Mouse (Mus musculus): ENCODE data around the gene Mthfsd.
"Not testable (repeated sequence)": the region's sequence is repeated elsewhere in the genome, so short reads cannot be mapped to it uniquely, and the experiment has no call there.

The Mthfsd gene

DNA sequence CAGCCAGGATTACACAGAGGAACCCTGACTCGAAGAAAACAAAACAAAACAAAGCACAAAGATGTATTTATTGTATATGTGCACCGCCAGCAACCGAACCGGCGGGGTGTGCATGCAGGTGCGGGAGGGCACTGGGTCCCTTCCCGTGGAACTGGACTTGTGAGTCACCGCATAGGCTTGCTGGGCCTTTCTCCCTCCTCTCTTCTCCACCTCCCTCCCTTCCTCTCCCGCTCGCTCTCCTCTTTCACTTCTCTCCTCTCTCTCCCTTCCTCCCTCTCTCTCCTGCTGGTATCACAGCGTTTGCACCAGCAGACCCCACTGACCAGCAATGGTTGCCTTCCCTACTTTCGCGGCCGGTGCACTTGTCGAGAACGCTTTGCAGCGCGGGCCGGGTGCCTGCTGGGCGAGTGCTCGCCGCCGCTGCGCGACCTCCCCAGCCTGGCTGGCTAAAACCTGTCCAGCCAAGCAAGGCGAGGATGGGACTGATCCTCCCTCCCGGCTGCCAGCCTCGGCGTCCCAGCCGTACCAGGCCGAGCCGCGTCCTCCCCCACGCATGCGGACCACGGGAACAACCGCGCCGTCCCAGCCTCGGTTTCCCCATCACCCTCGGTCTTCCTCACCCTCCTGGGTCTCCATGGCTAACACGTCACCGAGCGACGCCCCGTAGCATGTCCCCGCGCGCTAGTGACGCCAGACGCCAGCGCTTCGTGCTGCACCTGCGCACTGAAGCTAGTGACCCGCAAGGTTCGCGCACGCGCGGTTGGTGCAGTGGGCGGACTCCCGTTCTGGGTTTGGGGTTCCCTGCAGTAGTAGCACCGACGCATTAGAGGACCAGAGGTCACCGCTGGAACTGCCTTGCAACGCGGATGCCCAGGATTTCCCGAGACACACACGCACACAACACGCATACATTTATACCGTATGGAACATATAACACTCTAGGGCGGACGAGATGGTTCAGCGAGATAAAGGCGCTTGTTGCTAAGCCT is at the start of gene Mthfsd:
Gene Mthfsd, minus strand, starts transcription at position 725 of the 989 bp plus-strand sequence.
- DNase-seq (ENCODE audit: low spot score in 2 of 2) = peak; percentile 96 to 98

DNA sequence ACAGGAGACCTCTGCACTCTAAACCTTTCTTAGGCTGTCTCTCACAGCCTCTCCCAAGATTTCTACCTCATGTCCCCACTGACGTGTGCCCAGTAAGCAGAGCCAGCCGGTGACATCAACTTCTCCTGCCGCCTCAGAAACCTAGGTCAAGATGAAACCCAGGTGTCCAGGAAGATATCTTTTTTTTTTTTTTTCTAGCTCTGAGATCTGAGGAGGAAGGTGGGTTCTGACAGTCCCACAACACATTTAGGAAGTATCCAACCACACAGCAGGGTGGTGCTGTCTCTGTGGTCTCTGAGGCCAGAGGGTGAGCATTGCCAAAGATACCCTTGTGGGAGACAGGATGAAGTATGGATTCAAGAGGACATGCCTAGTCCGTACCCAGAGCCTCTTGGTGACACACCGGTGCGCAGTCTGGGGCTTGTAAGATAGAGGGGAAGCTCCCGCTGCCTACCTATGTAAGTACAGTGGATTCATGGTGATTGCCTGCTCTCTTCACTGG is 48.8 kb upstream of the Mthfsd start:
- DNase-seq (ENCODE audit: low spot score in 2 of 2) = no peak

DNA sequence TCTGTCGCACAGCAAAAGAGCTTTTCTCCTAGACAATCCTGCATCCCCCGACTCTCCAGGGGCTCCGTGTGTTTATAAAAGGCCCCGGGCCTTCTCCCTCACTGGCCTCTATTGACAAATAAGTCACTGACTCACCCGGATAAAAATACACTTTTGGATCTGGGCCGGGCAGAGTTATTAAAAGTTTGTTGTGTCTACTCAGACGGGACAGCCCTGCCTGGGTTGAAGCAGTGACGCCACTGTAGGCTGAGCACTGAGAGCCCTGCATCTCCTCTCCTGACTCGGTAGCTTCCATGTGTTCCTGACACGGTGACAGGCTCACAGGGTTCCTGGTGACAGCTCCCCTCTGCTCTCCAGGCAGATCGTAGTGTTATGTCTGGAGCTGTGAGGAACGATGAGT is 44.2 kb upstream of the Mthfsd start:
- no peak for DNase-seq (ENCODE audit: low spot score in 2 of 2)

DNA sequence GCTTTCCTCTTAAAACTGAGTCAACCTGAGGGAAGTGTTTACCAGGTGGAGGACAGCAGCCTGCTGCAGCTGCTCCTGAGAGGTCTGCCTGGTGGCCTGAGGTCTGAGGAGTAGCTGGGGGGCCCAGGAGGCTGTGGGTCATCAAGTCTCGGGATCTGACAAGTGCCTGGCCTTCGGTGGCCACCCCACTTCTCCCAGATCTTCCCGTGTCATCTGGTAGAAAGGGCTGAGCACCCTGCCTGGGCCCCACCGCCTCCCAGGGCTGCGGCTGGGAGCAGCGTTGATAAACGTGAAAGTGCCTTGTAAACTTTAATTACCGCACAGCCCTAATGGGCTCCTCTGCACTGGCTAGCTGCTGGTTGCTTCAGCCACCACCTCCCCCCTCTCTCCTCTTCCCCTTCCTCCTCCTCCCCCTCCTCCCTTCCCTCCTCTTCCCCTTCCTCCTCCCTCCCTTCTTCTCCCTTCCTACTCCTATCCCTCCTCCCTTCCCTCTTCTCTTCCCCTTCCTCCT is 40.4 kb upstream of the Mthfsd start:
- no peak for DNase-seq (ENCODE audit: low spot score in 2 of 2)

DNA sequence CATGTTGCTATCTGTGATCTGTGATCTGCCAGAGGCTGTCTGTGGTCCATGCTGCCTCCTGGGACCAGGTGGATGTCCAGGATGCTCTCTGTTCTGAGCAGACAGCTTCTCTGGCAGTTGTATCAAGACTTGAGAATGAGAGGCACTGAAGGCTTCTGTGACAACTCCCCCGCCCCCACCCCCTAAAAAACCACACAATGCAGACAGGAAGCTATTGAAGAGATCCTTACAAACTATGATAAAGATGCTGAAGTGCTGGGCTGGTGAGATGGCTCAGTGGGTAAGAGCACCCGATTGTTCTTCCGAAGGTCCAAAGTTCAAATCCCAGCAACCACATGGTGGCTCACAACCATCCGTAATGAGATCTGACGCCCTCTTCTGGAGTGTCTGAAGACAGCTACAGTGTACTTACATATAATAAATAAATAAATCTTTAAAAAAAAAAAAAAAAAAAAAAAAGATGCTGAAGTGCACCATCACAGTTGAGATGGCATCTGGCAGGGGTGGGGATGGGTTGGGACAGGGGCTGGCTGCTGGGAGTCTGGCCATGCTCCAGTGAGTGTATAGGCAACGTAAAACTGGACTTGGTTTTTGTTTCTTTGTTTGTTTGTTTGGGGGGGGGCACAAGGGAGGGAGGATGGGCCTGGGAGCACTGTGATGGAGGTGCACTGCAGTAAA is 37.4 kb upstream of the Mthfsd start:
- DNase-seq (ENCODE audit: low spot score in 2 of 2) = not testable (repeated sequence)

DNA sequence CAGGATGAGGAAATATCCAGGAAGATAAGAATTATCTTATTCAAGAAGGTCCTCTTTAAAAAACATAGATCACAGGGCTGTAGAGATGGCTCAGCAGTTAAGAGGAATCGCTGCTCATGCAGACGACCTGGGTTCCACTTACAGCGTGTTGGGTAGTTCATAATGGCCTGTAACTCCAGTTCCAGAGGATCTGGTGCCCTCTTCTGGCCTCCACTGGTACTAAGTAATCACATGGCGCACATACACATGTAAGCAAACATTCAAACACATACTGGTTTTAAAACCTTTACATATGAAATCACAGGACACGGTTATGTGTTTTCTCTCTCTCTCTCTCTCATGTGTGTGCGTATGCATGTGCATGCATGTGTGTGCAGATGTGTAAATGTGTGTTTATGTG is 28.7 kb upstream of the Mthfsd start:
- DNase-seq (ENCODE audit: low spot score in 2 of 2) = no peak

DNA sequence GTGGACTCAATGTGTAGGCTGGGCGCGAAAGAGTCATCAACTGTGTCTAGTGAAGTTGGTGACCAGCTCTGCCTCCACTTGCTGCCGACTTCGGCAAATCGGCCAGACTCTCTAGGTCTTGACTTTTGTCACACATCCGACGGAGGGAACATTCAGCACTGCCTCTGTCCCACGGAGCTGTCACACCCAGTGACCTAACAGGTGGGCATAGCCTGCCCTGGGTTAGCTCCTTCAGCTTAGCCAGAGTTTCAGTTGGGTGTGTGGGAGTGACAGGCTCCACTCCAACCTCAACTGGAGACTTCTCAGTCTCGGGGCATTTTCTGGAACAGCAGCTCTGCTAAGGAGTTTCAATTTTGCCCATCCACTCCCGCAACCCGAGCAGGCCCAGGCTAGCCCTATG is 26.3 kb upstream of the Mthfsd start:
- DNase-seq (ENCODE audit: low spot score in 2 of 2) = no peak

DNA sequence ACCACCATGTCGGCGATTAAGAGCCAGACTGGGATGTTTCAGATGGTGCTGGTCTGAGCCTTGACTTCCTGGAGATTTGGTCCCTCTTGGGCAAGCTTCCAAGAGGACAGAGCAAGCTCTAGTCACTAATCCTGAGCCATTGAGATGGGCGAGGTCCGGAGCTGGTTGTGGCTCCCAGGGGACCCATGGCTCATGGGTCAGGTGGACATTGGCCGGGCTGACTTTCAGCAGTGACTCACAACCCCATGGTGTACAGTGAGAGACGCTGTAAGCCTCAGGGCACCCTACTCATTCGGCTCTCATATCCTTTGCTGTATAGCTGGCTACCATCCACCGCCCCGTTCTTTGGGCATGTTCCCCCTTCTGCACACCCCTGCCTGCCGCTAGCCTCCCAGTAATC is 25.9 kb upstream of the Mthfsd start:
- DNase-seq (ENCODE audit: low spot score in 2 of 2) = no peak

DNA sequence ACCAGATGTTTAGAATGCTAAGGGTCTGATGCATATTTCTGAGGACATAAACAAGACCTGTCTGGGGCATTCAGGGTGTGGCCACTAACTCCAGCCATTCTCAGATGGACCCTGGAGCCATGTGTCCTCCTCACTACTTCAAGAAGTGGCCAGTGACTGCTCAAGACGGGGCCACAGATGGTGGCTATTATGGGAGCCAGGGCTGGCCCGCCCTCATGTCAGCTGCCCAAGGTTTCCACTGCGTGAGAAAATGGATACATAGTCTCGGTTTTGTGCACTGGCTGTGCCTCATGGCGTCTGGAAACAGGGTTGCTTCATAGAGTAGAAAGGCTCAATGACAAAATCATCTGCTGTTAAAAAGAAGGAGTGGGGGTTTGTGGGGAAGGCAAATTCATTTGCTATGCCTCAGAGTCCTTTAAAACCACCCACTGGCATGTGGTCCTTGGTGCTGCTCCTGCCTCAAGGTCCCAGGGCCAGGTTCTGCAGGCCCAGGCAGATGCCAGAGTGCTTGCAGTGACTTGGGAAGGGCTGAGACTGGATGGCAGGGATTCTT is 24.8 kb upstream of the Mthfsd start:
- DNase-seq (ENCODE audit: low spot score in 2 of 2) = no peak

DNA sequence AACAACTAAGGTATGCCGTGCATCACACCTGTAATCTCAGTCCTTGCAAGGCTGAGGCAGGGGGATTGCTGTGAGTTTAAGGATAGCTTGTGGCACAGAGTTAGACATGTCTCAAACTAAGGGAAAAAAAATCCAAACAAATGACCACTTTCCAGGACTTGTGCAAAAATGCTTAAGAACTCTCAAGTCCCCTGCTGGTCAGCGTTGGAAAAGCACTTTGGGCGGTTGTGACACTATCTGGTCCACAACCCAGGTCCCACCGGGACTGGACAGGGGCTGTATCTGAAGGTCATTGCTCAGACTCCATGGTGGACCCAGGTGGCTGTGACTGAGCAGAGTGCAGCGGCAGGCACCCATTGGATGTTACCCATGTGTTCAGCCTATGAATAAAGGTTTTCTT is 22.3 kb upstream of the Mthfsd start:
- DNase-seq (ENCODE audit: low spot score in 2 of 2) = no peak

DNA sequence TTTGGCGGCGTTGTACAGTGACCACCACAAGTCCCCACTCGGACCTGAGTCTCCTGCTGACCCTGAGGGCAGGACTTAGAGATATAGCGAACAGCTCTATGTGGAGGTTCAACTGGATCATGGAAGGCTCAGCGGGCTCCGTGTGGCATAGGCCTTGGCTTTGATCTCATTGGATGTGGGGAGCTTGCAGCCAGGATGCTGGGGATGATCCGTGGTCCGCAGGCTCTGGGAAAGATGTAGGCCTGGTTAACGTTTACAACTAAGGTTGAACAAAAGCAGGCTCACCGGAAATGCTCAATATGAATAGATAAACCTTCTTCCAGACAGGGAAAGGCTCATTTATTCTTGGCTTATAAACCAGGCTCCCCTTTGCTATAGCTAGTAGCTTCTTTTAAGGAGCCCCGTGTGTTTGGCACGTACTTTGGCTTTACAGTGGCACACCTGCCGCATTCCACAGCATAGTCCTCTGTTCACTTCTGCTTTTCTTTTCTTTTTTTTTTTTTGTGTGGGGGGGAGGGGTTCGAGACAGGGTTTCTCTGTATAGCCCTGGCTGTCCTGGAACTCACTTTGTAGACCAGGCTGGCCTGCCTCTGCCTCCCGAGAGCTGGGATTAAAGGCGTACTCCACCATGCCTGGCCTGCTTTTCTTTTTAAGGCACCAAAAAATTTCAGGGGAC is 21.2 kb upstream of the Mthfsd start:
- DNase-seq (ENCODE audit: low spot score in 2 of 2) = no peak

DNA sequence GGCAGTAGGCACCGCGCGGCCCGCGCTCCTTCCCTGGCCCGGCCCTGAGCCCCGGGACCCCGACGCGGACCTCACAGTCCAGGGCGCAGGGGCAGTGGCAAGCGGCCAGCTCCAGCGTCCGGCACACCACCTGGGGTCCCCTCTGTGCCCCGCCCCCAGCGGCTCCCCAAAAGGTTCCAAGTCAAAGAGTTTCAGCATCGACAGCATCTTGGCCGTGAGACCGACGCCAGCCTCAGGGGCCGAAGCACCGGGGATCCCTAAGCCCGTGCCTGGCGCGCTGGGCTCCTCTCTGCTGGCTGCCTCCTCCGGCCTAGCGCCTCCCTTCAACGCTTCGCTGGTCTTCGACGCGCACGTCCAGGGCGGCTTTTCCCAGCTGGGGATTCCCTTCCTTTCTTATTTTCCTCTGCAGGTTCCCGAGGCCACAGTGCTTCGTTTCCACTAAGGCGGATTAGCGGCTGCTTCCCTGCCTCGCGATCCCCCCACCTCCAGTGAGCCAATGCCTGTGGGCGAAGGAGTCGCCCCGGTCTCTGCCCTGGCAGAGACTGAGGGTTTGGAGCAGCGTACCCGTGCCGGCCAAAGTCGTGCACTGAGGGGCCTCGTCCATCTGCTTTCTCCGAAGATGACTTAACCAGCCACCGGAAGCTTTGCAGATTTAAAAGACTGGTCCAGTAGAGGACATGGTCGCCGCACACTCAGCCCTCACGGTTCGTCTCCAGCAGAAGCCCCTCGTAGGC is 20.5 kb upstream of the Mthfsd start:
- no peak for DNase-seq (ENCODE audit: low spot score in 2 of 2)

DNA sequence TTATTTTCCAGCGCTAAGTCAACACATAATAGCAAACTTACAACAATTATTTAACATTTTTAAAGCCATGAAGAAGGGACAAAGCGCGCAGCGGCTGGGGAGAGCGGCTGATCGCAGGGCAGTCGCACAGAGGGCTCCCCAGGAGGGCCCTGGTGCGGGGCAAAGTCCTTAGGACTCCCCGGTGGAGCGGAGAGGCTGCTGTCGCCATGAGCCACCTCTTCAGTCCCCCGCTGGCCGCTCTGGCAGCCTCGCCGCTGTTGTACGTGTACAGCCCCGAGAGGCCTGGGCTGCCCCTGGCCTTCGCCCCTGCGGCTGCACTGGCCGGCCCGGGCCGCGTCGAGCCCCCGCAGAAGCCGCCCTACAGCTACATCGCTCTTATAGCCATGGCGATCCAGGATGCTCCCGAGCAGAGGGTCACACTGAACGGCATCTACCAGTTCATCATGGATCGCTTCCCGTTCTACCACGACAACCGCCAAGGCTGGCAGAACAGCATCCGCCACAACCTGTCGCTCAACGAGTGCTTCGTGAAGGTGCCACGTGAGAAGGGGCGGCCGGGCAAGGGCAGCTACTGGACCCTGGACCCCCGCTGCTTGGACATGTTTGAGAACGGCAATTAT is 19.7 kb upstream of the Mthfsd start, which contains the start of gene Foxl1:
Gene Foxl1, plus strand, starts transcription at position 185 of the 620 bp plus-strand sequence.
- no peak for DNase-seq (ENCODE audit: low spot score in 2 of 2)

DNA sequence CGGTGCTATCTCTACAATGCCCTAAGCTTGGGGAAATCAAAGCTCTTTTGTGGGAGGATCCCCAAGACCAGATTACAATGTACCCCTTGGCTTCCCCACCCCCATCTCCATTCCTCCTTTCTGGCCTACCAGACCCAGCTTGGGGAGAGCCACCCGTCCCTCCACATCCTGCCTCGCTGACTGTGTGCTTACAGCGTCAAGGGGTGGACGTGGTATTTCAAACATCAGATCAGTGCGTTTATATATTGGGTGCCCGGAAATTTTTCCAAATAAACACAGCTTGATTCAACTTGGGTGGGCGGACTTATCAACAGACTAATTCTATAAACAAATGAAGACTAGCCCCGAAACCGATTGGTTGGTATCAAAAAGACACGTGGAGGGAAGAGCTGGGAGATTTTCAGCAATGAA is 19.1 kb upstream of the Mthfsd start:
- DNase-seq (ENCODE audit: low spot score in 2 of 2) = no peak

DNA sequence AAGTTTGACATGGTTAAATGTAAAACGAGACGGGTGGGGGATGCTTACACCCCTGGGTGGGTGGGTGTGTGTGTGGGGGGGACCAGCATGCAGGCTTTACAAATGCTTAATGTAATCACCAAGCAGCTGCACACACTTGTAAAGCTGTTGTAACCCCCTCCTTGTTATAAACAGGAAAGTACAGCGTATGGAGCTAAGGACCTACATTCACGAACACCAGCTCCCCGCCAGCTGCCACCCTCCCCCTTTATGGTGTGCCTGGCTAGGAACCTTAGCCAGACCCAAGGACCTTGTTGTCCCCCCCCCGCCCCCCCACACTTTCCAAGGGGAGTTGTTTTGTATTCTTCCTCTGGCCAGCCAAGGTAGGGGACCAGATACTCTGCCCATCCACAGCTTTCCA is 18.5 kb upstream of the Mthfsd start:
- DNase-seq (ENCODE audit: low spot score in 2 of 2) = no peak

DNA sequence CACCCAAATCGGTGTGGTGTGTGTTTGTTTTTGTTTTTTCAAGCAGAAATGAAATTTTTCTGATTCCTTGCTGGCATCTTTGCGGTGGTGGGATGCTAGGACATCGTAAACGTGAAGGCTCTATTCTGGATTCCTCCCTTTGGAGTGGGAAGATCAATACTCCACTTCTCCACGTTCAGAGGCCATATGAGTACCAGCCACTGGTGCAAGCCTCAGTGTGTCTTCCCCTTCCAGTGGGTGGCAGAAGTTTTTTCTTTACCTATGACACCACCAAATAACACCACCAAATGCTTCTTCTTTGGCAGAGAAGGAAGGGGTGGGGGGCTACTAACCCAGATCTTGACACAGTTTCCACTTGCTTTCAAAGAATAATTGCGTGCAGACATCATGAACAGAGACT is 18.0 kb upstream of the Mthfsd start:
- no peak for DNase-seq (ENCODE audit: low spot score in 2 of 2)

DNA sequence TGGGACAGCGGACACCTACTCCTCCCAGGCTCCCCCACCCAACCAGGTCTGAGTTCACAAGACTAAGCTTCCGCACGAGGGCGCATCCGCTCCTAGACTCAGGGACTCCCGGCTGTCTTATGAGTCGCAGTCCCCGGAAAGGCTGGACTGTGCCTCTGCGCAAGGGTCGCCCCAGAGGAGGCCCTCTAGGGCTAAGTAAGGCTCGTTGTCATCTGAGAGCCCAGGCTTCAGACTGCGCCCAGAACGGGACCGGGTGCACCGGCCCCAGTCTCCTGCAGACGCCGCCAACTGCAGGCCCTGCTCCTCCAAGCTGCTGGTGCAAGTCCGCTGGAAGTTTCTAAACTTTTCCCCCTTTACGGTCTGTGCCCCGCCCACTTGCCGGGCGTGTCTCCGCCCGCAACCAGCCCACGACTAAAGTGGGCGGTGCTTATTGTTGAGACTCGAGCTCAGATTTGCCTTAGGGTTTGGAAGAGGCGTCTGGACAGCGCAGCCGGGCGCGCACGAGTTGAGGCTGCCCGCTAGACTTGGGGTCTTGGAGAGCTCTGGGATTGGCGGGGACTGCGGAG is 17.2 kb upstream of the Mthfsd start:
- DNase-seq (ENCODE audit: low spot score in 2 of 2) = no peak

DNA sequence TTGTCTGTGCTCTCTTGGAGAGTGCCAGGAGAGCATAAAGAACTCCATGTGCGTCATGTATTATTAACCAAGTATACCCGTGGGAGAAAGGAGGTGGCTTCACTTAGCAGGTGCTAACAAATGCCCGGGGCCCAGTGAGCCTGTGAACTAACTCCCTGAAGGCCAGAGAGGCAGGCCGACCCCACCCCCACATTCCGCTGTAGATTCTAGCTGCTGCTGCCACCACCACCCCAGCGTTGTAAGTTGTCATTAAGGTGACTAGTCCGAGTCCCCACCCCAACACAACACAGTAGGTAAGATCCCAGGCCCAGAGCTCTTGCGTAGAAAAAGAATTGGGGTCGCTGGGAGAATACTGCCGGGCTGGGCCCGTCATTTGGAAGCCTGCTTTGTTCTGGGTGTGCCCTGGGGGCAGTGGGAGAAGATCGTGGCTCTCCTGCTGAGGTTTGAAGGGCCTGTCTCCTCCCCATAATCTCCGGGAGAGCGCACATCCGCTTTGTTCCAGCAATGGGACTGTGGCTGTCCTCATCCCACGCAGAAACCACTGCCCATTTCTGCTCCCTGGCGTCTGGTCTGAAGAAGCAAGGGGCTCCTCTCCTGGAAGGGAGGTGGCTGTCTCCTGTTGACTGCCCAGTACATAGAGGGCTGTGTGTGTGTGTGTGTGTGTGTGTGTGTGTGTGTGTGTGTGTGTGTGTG is 16.5 kb upstream of the Mthfsd start:
- DNase-seq (ENCODE audit: low spot score in 2 of 2) = no peak

DNA sequence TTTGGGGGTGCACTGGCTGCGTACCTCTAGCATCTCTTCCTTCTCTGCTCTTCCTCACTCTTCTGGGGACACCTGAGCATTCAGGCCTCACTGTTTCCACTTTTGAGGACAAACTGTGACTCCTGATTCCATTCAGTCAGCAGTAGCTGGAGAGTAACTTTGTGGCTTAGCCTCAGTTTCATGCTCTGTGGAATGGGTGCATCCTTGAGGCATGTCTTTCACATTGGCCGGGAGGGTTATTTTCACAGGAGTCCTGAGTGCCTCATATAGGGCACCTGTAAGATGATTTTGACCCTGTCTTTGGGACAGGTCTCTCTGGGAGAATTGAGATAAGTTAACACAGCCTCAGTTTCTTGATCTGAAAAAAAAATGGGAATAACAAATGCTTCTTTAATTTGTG is 14.9 kb upstream of the Mthfsd start:
- DNase-seq (ENCODE audit: low spot score in 2 of 2) = no peak

DNA sequence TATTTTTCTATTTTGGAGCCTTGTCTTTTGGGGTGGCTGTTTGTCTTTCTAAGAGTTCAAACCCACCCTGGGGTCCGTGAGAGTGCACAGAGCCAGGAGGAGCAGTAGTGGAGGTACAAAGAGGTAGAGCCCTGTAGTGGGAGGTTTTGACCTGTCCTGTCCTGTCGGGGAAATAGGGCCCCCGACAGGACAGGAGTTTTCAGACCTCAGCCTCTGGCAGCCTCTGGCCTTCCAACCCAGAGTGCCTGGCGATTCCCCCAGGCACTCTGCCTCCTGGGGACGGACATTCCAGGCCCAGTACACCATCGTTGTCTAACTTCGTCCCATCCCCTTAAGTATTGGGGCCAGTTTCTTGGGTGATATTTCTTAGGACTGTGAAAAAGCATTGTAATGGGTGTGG is 14.2 kb upstream of the Mthfsd start:
- no peak for DNase-seq (ENCODE audit: low spot score in 2 of 2)
